Mouse (Mus musculus): Measurements from ENCODE around the gene Gm10188. TPM values are rescaled to one million over a fixed set of nuclear protein-coding genes. Genes with fewer than 3 reads are reported as not detected.

Gm10188 gene
- polyA plus RNA-seq (2017; shearing (Covaris generic)), result not detected

DNA sequence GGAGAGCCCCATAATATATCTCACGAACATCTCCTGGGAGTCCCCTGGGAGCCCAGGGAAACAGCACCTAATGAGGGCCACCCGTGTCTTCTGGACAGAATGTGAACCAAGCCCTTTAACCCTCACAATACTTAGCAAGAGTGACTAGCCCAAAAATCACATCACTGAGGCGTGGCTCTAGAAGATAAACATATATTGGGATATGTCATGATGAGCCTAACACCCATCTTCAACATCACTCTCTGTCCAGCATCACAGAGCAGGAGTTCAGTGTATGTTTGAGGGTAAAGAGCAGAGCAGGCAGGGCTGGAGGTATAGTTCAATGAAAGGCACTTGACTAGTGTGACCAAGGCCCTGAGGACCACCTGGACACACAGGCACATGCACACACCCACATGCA is at the start of gene Gm10188:
Gene Gm10188 (minus strand): TSS at position 101 of the 400 bp plus-strand sequence.
- ATAC-seq, result no peak

GRCm38 (mm10) chr1:132277124-132277523 is 47.6 kb upstream of the Gm10188 start:
- no peak for ATAC-seq

DNA sequence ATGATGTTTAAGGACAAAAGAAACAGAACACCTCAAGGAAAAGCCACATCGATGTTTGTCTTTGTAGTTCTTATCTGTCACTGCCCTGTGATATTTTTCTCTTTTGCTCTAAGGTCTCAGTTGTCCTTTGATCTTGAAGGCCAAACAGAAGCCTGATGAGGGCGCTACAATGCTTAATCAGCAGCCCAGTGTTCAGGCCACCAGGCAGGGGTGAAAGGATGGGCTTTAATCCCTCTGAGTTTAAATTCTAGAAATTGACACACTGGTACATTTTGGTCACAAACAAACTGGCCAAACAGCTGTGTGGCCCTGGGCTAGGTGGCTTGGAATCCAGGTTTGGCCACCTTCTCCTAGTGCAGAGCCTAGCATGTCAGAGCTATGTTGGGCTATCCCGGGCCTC is 47.1 kb upstream of the Gm10188 start:
- ATAC-seq, result no peak

DNA sequence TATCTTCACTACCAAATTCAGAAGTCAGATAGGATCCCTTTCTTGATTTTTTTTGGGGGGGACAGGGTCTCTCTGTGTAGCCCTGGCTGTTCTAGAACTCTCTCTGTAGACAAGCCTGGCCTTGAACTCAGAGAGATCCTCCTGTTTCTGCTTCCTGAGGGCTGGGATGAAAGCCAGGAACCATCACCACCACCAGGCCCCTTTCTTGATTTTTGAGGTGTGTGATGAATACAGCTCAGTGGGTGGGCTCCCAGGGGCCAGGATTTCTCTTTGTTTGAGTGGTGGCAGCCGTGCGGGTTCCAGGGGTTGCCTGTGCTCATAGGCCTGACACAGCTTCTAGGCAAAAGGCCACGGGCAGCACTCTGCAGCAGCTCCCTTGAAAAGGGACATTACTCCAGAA is 41.7 kb upstream of the Gm10188 start:
- no peak for ATAC-seq

- no peak for ATAC-seq
These were observed 39.0 kb upstream of the Gm10188 start for GRCm38 (mm10) chr1:132268418-132269060.

- no peak for ATAC-seq
These were observed 38.4 kb upstream of the Gm10188 start for GRCm38 (mm10) chr1:132267959-132268358.

GRCm38 (mm10) chr1:132266791-132267557 is 37.4 kb upstream of the Gm10188 start:
- no peak for ATAC-seq

- no peak for ATAC-seq
These were observed 36.4 kb upstream of the Gm10188 start for GRCm38 (mm10) chr1:132265936-132266335.

DNA sequence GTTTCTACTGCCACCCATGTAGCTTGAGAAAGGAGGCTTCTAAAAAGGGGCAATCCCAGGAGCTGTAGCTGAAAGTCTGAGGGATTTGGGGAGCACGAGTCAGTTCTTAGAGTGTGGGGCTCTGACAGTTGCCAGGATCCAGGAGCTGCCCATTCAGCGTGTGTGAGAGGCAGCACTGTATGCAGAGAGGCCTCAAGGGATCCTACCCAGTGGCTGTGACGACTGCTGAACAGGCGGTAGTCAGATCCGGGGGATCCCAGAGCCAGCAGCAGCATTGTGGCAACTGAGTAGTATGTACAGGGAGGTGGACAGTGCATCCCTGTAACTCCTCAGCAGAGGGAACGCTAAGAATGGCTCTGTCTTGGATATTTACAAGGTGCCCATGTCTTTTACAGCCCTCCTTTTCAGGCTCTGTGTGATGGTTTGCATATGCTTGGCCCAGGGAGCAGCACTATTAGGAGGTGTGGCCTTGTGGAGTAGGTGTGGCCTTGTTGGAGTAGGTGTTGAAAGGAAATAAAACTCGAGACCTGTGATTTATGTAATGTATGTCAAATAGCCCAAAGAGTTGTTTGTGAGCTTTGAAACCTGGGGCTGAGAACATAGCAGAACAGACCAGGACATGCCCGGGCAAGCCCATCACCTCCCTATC is 35.8 kb upstream of the Gm10188 start:
- ATAC-seq, result no peak

DNA sequence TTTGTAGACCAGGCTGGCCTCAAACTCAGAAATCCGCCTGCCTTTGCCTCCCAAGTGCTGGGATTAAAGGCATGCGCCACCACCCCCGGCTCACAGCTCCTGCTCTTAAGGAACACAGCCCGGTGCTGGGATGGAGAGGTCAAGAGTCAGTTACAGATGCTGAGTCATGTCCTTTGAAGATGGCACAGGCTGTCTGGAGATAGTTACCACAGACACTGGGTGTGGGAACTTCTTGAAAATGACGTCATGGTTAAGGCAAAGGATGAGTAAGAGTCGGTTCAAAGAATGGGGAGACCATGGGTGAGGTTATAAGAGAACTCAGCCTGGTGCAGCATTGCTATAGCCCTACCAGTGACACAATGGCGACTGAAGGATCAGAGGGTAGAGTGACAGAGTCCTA is 35.0 kb upstream of the Gm10188 start:
- ATAC-seq, result no peak

DNA sequence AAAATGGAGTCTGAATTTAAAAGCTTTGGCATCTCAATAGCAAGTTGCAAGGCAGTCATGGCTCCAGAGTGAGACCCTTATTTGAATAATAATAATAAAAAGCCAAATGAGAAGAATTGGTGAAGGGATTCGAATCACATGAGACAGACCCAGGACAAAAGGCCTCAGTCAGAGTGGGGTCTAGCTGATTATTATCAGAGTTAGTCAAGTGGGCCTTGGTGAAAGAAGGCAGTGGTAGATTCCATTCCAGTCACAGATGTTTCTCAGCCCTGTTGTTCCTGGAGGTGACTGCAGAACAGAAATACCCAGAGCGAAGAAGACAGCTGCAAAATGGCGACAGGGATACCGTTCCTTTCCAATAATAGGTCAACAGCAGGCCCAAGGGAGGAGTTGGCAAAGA is 34.1 kb upstream of the Gm10188 start:
- no peak for ATAC-seq

DNA sequence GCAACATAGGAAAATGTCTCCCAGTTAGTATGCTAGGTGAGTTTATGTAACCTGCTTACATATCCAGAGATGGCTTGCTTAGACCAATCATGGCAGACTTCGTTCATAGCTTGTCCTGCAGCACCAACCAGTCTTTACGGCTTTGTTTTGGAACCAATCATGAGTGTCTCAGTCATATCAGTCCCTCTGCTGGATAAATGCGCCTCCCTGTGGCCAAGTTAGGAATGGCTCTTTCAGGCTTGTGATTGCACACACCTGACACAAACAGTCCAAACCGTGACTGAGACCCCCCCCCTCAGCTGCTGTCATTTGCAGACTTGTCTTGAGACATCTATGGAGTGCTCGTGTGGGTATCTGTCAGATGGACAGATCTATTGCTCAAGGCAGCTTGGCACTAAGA is 31.5 kb upstream of the Gm10188 start:
- ATAC-seq, result no peak

DNA sequence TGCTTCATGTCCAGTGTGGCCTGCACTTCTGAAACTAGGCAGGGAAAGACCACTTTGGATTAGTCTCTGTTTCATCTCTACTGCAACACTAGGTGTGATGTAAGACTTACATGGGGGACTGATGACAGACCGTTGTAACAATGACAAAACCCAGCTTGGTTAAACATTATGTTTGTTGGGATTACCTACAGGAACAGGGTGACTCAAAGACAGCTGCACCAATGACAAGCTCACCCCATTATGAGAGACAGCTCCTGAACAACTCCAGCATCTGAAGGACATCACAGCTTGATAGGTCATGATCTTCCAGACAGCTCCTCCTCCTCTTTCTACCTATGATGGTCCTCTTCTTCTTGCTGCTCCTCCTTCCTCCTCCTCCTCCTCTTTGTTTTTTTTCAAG is 30.8 kb upstream of the Gm10188 start:
- no peak for ATAC-seq

DNA sequence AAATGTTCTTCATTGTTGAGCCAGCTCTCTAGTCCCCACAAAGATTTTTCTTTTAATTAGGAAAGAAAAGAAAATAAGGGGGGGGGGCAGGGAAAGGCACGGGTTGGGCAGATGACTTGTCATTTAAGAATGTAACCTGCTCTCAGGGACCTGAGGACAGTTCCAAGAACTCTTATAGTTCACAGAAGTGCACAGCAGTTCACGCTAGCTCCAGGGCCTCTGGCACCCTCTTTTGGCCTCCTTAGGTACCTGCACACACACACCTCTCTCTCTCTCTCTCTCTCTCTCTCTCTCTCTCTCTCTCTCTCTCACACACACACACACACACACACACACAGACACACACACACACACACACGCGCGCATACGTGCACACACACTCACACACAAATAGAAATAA is 24.9 kb upstream of the Gm10188 start:
- ATAC-seq, result no peak

- ATAC-seq, result no peak
These were observed 17.1 kb upstream of the Gm10188 start for GRCm38 (mm10) chr1:132246641-132247040.

- no peak for ATAC-seq
These were observed 16.6 kb upstream of the Gm10188 start for GRCm38 (mm10) chr1:132246137-132246536.

DNA sequence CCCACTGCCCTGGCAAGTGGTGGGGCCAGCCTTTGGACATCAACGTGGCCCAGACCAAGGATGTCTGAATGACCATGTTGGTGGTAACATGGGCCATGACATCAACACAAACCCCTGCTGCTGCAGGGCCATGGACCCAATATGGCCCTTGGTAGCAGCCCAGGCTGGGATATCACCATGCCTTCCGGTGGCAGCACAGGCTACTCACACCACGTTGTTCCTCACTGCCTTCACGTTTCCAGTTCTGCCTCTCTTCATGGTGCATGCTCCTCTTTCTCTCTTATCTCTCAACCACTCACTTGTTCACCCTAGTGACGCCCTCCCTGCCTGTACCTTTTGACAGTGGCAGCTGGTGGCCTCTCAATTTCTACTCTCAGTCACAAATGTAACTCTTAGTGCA is 15.4 kb upstream of the Gm10188 start:
- ATAC-seq, result no peak

GRCm38 (mm10) chr1:132237585-132238159 is 8.1 kb upstream of the Gm10188 start:
- no peak for ATAC-seq

- no peak for ATAC-seq
These were observed 5.2 kb upstream of the Gm10188 start for GRCm38 (mm10) chr1:132234757-132235273.

DNA sequence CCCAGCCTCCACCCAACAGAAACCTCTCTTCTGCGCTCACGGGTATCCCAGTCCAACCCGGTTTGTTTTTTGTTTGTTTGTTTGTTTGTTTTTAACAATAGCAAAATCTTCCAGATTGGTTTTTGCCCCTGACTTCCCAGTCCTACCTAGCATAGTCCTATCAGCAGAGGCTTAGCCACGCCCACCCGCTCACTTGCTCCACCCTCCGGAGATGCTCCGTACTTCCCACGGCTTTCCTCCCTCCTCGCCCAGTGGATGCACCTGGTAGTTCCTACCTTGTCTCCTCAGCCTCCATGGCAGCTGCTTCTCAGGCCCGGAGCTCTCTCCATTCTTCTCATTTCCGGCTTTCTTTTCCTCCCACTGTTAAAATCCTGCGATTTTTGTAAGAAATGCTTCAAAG is 4.0 kb upstream of the Gm10188 start:
- no peak for ATAC-seq

GRCm38 (mm10) chr1:132231470-132232274 is 2.1 kb upstream of the Gm10188 start:
- ATAC-seq, result no peak

All from inflammation-experienced regulatory T-cells, adult 6 months (primary cell).